ENCODE assay signal across 9 mouse cellular contexts in genomic region chr11:20691000-20691399, GRCm38 (mm10). TPM values are rescaled to one million over a fixed set of nuclear protein-coding genes. Genes with fewer than 3 reads are reported as not detected.
DNase-seq lines count a peak whose midpoint lies in the region; ATAC-seq and TF ChIP-seq lines count a peak whose summit lies in the region.
"Had no signal": no experiment of that assay in that cellular context is flagged by ENCODE, and none has a peak within 500 bp of the region (broad histone marks: within the 10 kb centered on the region; RNA-seq: fewer than 3 reads in every experiment).

No protein-coding gene starts in this region.

- H3K4me2 ChIP-seq in hindbrain, postnatal 0 days (ENCODE audit: low read depth, low read length): no peak overlapping the region

- no peak overlapping the region for H3K9ac ChIP-seq in hindbrain, postnatal 0 days (replicated peaks; ENCODE audit: low read length)

- H3K4me1 ChIP-seq in hindbrain, postnatal 0 days (ENCODE audit: insufficient read depth, low read length): no peaks in the 10 kb centered on the region

- H3K27ac ChIP-seq in hindbrain, postnatal 0 days: no peak overlapping the region
- H3K27ac ChIP-seq: macrophage had no signal

- 3% methylated on average over 4 of the region's 4 CpGs for WGBS in hindbrain, postnatal 0 days

- ATAC-seq in Patski: peak; percentile 62
- ATAC-seq in hindbrain, postnatal 0 days: peak; percentile 80

- DNase-seq in Patski (ENCODE audit: low read depth, low spot score): no peak
- peak; percentile 69 for DNase-seq in cerebellum, adult 9-10 months
- peak; percentile 26 to 44 for DNase-seq in frontal cortex, postnatal 14 days (ENCODE audit: low spot score in 2 of 2)
- peak; percentile 88 for DNase-seq in hindbrain, postnatal 0 days (ENCODE audit: low spot score)
- DNase-seq in layer of hippocampus, postnatal 36 days: peak; percentile 27 to 42
- peak; percentile 47 to 69 for DNase-seq in lung, postnatal 4 days
- peak; percentile 64 for DNase-seq in right cerebral cortex, adult 18-20 months
- peak; percentile 66 for DNase-seq in urinary bladder, postnatal 14 days (ENCODE audit: low spot score)

- TF ChIP-seq CTCF in Patski (IDR thresholded peaks at IDR 0.05): peak; percentile 92
- peak; percentile 89 for TF ChIP-seq CTCF in hindbrain, postnatal 0 days (IDR thresholded peaks at IDR 0.05; ENCODE audit: low read depth)

- POLR2A ChIA-PET in Patski (lab: Charles Lee): interaction anchor here (0.9 kb wide), 1 partner anchor 10 kb away, joined by 3 read pairs; no protein-coding TSS in a partner anchor

- H3K27me3 ChIP-seq in Patski: no peaks in the 10 kb centered on the region
- H3K27me3 ChIP-seq in hindbrain, postnatal 0 days (ENCODE audit: insufficient read depth, low read length): no peaks in the 10 kb centered on the region

- peaks cover 7% of the 10 kb centered on the region; the same call in 1 of the 2 replicates for H3K36me3 ChIP-seq in hindbrain, postnatal 0 days (ENCODE audit: insufficient read depth, low read length)

- CTCF ChIA-PET in Patski (lab: Charles Lee): interaction anchor here (0.9 to 2.6 kb wide), 14 partner anchors 9 to 245 kb away, joined by 3 to 14 read pairs (median 4); no protein-coding TSS in a partner anchor

- no peak overlapping the region for H3K4me3 ChIP-seq in hindbrain, postnatal 0 days (ENCODE audit: low read length)

- H3K9me3 ChIP-seq in hindbrain, postnatal 0 days (ENCODE audit: low read length): no peaks in the 10 kb centered on the region

- in situ Hi-C loops in Patski (cut with MboI; ENCODE audit: low pct_unique_long_range_greater_than_20kb): no loop called here

RNA-seq across cellular contexts. Expression of gene Aftph, which starts 50.4 kb away (rescaled TPM):
- 58.9 TPM for polyA plus RNA-seq in Patski (2021)
- total RNA-seq in hindbrain, postnatal 0 days (2014; rRNA removed): 40.6 and 41.4 TPM in 2 replicates
- polyA plus RNA-seq in hindbrain, postnatal 0 days (2015; fragmentation: Nextera tagmentation; extraction: Ambion mirVana): 22.8 and 22.9 TPM in 2 replicates
- total RNA-seq in layer of hippocampus, postnatal 36 days (2021): 10 to 100 TPM; 81.5 to 82.5 TPM
